Mouse (Mus musculus): ENCODE data around the gene Rnf41.

DNA sequence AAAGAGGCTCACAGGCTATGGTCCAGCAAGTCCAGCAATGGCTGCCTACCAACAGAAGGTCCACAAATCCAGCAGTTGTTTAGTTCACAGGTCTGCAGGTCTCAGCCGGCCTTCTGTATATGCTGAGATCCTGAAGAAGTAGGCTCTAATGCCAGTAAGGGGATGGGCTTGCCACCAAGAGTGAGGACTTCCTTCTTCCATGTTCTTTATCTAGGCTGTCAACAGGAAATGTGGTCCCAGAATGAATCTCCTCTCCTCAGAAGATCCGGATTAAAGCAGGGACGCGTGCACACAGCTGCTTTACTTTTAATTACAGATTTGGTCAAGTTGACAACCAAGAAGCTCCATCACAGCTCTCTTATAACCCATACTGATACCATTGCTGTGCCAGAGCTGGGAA lies 34.0 kb downstream of the Rnf41 start:
- TF ChIP-seq CTCF (IDR thresholded peaks at IDR 0.05) (no peak), EP300 (IDR thresholded peaks at IDR 0.05) (no peak)
